Mouse (Mus musculus) urinary bladder, postnatal 4 days (tissue): ENCODE measurements at regions not wholly inside any gene's neighbourhood (a gene's known extent, or its start where the extent isn't known, plus 50 kb on each side); places are given as distances from the start of the nearest gene placed in this dataset.

ENCODE experiments used
- DNase-seq, 2 experiments: peaks; one replicate each; pipeline ENCODE4 v3.0.0; 2021 to 2022; ENCODE audit warnings: low spot score in 2 of 2

DNA sequence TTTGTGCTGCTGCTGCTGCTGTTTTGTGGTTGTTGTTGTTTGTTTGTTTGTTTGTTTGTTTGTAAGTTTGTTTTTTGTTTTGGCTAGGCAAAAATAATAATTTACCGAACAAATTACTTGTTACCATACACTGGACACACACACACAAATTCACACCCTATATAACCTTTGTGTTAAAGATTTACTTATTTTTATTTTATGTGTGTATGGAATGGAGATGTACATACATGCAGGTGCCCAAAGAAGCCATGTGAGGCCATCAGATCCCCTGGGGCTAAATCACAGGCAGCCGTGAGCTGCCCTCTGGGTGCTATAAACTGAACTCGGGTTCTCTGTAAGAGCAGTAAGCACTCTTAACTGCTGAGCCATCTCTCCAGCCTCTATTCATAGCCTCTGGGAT is 56.0 kb downstream of the Pttg1 start:
- peak in 1 of 2 experiments; percentile 23 for DNase-seq

DNA sequence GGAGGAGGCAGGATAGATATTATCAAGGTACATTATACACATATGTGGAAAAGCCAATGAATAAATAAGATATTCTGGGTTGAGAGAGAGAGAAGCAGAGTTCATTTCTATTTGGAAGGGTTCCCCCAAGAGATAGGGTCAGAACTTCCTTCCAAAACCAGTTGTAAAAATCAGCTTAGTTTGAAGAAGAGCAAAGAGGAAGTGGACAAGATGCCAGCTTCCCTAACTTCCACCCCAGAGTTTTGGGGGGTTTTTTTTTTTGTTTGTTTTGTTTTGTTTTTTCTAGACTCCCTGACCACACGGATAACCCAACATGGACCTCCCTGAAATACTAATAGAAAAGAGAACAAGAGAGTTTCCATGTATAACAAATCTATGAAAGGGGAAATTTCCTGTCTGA is 57.7 kb downstream of the Pttg1 start:
- no peak for DNase-seq

DNA sequence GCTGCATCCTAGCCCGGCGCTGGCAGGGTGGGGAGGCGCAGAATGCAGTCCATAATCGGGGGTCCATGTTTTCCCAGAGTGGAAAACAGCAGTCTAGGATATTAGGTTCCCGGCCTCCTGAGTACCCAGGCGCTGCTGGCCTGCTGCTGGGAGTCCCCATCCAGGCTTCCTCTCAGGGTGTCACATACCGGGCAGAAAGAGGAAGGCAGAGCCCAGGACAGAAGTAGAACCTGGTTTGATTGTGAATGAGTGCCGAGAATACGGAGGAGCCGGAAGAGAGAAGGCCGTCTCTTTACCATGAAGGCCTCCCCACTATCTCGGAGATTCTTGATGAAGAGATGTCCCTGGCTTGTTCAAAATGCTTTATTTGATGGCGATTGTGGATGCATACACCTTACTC is 64.2 kb downstream of the Pttg1 start:
- DNase-seq, result no peak

GRCm38 (mm10) chr11:43358390-43359291 is 67.4 kb downstream of the Pttg1 start:
- no peak for DNase-seq

DNA sequence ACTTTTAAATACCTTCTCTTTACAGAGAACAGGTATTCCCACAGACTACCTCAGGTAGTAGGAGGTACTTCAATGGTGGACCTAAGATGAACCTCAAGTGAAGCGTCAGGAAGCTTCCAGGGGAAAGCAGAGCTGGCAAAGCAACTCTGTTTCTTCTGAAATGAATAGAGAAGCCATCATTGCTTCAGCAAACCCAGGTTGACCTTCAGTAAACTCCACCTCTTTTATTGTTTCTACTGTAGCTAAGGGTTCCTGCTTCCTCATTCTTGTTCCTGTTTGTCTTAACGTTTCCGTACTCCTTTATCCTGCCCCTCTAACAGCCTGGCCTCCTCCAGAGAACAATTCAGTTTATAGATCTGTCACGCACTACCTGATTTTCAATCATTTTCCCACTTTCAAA is 72.4 kb downstream of the Pttg1 start:
- no peak for DNase-seq

- DNase-seq, result no peak
These were observed 73.0 kb downstream of the Pttg1 start for GRCm38 (mm10) chr11:43353030-43353429.

DNA sequence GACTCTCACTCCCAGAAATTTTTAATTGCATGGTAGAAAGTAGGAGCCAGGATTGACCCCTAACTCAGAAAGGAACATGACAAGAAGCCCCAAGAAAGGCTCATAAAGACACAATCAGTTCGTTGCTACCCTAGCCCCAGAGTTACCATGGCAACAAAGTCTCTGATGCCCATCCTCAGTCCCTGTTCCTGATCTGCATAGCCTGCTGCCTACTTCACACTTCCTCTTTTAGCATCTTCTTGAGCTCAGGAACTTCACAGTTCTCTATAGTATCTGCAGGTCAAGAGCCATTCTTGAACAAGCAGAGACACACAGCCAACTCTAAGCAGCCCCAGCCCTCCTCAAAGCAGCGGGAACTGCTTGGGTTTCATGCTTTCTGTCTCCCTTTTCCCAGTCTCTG is 74.2 kb downstream of the Pttg1 start:
- no peak for DNase-seq

- DNase-seq, result no peak
These were observed 74.7 kb downstream of the Pttg1 start for GRCm38 (mm10) chr11:43351348-43351747.

- DNase-seq, result no peak
These were observed 75.8 kb downstream of the Pttg1 start for GRCm38 (mm10) chr11:43350242-43350641.

- DNase-seq, result no peak
These were observed 76.5 kb downstream of the Pttg1 start for GRCm38 (mm10) chr11:43349564-43349963.

DNA sequence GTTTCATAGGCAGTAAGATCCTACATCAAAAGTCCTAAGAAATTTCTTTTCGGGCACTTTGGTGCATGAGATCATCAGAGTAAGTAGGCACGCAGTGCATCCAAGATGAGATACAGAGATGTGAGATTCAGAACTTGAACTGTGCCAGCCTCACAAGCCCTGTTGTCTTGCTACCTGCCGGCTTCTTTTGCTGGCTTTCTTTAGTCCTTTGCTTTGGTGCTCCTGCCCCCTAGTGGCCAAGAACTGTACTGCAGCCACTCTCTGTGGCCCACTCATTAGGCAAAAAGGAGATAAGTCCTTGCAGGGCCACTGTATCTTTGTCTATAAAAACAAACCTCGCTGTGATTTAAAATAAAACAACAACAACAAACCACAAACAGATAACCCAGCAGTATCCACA is 77.5 kb downstream of the Pttg1 start:
- peak; percentile 60 to 80 for DNase-seq

GRCm38 (mm10) chr11:43346489-43346888 is 79.6 kb downstream of the Pttg1 start:
- no peak for DNase-seq

GRCm38 (mm10) chr11:43344767-43345561 is 81.1 kb downstream of the Pttg1 start:
- DNase-seq, result no peak

DNA sequence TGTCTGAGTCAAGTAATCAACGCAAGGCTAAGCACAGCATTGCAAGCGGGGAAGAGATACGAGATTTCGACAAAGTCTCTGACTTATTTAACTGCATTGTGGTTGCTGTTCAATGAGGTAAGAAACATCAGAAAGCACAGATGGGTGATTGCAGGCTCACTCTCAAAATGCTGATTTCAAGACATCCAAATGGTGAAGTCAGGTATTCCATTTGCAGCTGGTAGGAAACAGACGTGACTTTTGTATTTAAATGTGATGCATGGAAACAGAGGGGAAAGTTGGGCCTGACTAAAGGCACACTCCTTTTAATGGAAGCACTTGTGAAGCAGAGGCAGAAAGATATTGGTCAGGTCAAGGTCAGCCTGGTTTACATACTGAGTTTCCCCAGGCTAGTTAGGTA is 82.5 kb downstream of the Pttg1 start:
- DNase-seq, result no peak

DNA sequence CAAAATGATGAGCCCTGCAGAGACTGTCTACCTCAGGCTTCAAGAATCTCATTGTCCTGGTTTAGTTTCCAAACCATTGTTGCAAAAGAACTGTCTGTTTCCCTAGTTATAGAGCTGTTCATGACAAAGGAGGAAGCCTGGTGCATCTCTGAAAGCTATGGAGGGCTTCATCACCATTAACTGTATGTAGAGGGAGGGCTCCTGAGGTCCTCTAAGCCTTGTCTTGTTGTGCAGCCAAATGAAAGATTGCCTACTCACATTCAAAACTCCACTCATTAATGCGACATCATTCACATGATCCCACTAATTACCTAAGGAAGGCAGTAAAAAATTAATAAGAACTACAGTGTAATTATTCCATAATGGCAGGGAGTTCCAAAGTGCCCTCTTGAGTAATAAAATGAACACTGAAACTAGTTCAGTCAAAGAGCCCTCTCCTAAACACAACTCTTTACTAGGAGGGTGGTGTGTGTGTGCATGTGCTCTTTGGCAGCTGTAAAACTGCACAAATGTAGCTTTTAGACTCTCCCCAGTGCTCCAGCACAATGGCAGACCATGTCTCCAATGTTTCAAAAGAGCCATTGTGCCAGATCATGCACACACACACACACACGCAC is 87.6 kb downstream of the Pttg1 start:
- no peak for DNase-seq

- DNase-seq, result no peak
These were observed 90.3 kb downstream of the Pttg1 start for GRCm38 (mm10) chr11:43335668-43336265.

DNA sequence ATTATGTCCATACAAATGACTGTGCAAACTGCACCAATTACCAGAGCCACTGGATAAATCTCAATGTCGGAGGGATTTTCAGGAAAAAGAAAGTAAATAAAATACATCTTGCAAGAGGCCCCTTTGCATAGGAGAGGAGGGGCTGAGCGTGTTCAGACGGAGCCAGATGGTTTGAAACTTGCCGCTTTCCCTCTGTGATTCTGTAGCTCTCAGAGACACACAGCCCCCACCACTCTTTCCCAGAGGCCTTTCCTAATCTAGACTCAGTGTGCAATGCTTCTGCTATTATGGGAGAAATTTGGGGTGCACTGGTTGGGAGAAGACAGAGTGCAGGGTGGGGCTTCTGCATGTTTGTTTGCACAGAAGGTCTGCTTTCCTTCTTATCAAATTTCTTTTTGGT is 92.5 kb downstream of the Pttg1 start:
- DNase-seq, result no peak

- DNase-seq, result no peak
These were observed 112.1 kb downstream of the Pttg1 start for GRCm38 (mm10) chr11:43313996-43314395.
